Mouse (Mus musculus) cerebellum, adult (tissue): Measurements from ENCODE around the gene Mycbp.
"Not testable (repeated sequence)": the region's sequence is repeated elsewhere in the genome, so short reads cannot be mapped to it uniquely, and the experiment has no call there.

Experiments
- ATAC-seq: cut with Nextera tagmentation; 2 replicates; pipeline ENCODE4 v1.9.2; 2017; ENCODE audit warnings: mild to moderate bottlenecking, moderate library complexity, mixed read lengths; ENCODE audit not compliant: insufficient number of reproducible peaks, low FRiP score, low TSS enrichment

Gene Mycbp

GRCm38 (mm10) chr4:123939838-123940237 is 35.2 kb downstream of the Mycbp start:
- no peak for ATAC-seq

DNA sequence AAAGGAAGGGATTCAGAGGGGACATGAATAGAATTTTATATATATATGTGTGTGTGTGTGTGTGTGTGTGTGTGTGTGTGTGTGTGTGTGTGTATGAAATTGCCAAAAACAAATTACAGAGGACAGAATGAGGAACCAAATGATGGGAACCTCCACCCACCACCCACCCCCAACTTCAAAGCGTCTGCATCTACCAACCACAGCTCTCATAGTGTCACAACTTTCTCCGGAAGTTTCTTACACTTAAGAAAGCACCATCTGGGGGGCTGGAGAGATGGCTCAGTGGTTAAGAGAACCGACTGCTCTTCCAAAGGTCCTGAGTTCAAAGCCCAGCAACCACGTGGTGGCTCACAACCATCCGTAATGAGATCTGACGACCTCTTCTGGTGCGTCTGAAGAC is 36.2 kb downstream of the Mycbp start:
- not testable (repeated sequence) for ATAC-seq

DNA sequence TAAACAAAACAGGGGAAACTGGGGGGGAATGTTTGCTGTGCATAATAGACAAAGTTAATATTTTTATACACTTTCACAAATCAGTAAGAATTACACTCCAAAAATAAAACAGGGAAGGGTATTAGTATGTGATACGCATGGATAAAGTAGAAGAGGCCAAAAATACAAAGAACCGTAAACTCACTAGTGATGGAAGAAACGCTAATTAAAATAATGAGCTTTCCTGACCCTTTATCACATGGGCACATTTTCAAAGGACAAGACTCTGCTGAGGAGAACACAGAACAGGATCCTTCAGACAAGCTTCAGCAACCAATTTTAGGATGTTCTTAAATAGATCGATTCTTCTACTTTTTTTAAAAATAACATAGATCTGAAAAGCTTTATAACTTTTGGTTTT is 42.1 kb downstream of the Mycbp start:
- no peak for ATAC-seq

- ATAC-seq = no peak
Observed at GRCm38 (mm10) chr4:123947149-123947548, 42.5 kb downstream of the Mycbp start.

- no peak for ATAC-seq
Observed at GRCm38 (mm10) chr4:123948901-123949300, 44.3 kb downstream of the Mycbp start.

- ATAC-seq = no peak
Observed at GRCm38 (mm10) chr4:123949649-123950048, 45.0 kb downstream of the Mycbp start.

GRCm38 (mm10) chr4:123952059-123952458 is 47.4 kb downstream of the Mycbp start:
- ATAC-seq = no peak

DNA sequence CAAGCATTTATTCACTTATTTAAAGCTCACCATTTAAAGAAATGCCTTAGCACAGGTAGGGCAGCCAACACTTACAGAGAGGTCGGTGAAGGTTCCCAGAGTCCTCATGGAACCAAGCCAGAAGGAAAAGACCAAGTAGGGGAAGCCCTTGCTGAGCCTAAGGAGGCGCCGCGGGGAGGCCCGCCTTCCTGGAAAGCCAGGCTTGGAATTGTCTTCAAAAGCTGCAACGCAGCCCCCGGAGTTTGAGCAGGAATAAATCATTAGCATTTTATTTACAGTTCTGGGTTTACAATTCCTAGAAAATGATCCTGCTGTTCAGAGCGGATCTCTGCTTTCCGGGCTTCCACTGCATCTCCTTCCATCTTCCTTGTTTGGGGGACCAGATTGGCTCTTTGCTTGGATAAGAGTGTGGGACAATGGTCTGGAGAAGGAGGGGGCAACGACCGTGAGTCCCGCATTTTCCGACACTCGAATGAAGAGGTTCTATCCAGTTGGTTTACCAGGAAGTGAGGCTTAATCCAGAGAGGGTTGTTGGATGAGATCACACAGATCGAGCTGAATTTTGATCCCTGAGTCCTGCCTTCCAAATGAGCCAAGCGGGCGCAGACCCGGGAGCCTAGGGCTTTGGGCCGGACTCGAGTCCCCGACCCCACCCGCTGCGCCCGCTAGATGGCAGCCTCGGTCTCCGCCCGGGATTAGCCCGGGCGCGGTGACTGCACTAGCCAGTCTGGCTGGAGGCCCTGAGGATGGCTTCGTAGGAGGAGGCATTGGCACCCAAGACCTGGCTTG is 52.3 kb downstream of the Mycbp start:
- peak; percentile 83 for ATAC-seq

GRCm38 (mm10) chr4:123957492-123957808 is 52.8 kb downstream of the Mycbp start:
- ATAC-seq = no peak

- ATAC-seq = no peak
Observed at GRCm38 (mm10) chr4:123957891-123958290, 53.3 kb downstream of the Mycbp start.

DNA sequence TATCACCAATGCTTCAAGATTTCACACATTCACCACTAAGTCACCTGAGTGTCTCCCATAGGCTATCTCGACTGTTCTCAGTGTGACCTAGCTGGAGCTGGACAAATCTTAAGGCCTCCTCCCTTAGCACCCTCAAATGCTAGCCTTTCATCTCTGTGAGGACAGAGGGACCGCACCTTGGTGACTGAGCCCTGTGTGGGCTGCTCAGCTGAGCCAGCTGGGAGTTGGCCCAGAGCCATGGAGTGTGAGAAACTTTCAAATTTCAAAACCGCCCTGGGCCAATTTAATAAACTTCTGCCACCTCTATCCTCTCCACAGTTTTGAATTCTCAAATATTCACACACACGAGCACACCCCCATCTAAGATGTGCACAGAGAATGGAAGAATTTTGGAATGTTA is 56.3 kb downstream of the Mycbp start:
- no peak for ATAC-seq
